20 mouse cellular contexts compared by ENCODE assay signal in genomic region chr7:133005772-133006171, GRCm38 (mm10).
A peak's percentile ranks its signal among the peaks of the same experiment; 100 is the strongest.
DNase-seq lines count a peak whose midpoint lies in the region; ATAC-seq and TF ChIP-seq lines count a peak whose summit lies in the region.
"Had no signal": no experiment of that assay in that cellular context is flagged by ENCODE, and none has a peak within 500 bp of the region (broad histone marks: within the 10 kb centered on the region; RNA-seq: fewer than 3 reads in every experiment).

No protein-coding gene starts in this region.

- no peak overlapping the region for H3K27ac ChIP-seq in heart, embryonic 13.5 days (replicated peaks)
- H3K27ac ChIP-seq in heart, embryonic 10.5 days = no peak overlapping the region
- peak overlapping the region; percentile 87 for H3K27ac ChIP-seq in ES-Bruce4 (ENCODE audit: insufficient read depth, low read length)
- peak overlapping the region; percentile 39; the same call in 1 of the 2 replicates for H3K27ac ChIP-seq in embryonic facial prominence, embryonic 13.5 days
- no peak overlapping the region for H3K27ac ChIP-seq in midbrain, embryonic 14.5 days (replicated peaks; ENCODE audit: low read depth, low read length)
- H3K27ac ChIP-seq: hindbrain, postnatal 0 days; limb, embryonic 12.5 days; liver, embryonic 13.5 days; lung, embryonic 15.5 days; macrophage had no signal

- DNase-seq in adrenal gland, adult (ENCODE audit: inconsistent age in 2 of 2, low spot score in 1 of 2) = peak; percentile 62 to 81
- DNase-seq in adrenal gland, adult 18-20 months (ENCODE audit: low spot score in 2 of 2) = no peak
- no peak for DNase-seq in heart, embryonic 10.5 days (ENCODE audit: low spot score)
- no peak for DNase-seq in midbrain, embryonic 14.5 days
- DNase-seq in cerebellum, adult 9-10 months = no peak
- DNase-seq: cerebellum, adult 9-11 months; heart, postnatal 14 days; kidney, adult 2 months; kidney, postnatal 14 days; liver, embryonic 13.5 days; thymus, postnatal 4 days had no signal

- no peak for TF ChIP-seq POLR2A in ES-Bruce4 (IDR thresholded peaks at IDR 0.05; ENCODE audit: insufficient read depth, low read length)

- 70% methylated on average over 7 of the region's 7 CpGs for WGBS in heart, embryonic 13.5 days
- WGBS in heart, embryonic 10.5 days = 76% methylated on average over 7 of the region's 7 CpGs
- WGBS in embryonic facial prominence, embryonic 13.5 days = 70% methylated on average over 7 of the region's 7 CpGs
- 86% methylated on average over 7 of the region's 7 CpGs for WGBS in midbrain, embryonic 14.5 days

- TF ChIP-seq EP300 in ES-Bruce4 (IDR thresholded peaks at IDR 0.05; ENCODE audit: insufficient read depth, low read depth, low read length) = peak; percentile 93

- H3K4me3 ChIP-seq in heart, embryonic 13.5 days = no peak overlapping the region
- H3K4me3 ChIP-seq in heart, embryonic 10.5 days = no peak overlapping the region
- no peak overlapping the region for H3K4me3 ChIP-seq in ES-Bruce4 (ENCODE audit: low read depth, low read length)
- H3K4me3 ChIP-seq in embryonic facial prominence, embryonic 13.5 days = no peak overlapping the region
- H3K4me3 ChIP-seq in midbrain, embryonic 14.5 days (replicated peaks; ENCODE audit: low read depth, low read length) = no peak overlapping the region
- H3K4me3 ChIP-seq: limb, embryonic 12.5 days; liver, embryonic 13.5 days; lung, embryonic 15.5 days had no signal

- no peaks in the 10 kb centered on the region for H3K27me3 ChIP-seq in heart, embryonic 13.5 days (replicated peaks)
- no peaks in the 10 kb centered on the region for H3K27me3 ChIP-seq in heart, embryonic 10.5 days (ENCODE audit: insufficient read depth, poor library complexity, severe bottlenecking)
- H3K27me3 ChIP-seq in ES-Bruce4 (ENCODE audit: control insufficient read depth, insufficient read depth, low read length, poor library complexity, severe bottlenecking) = no peaks in the 10 kb centered on the region
- no peaks in the 10 kb centered on the region for H3K27me3 ChIP-seq in embryonic facial prominence, embryonic 13.5 days
- no peaks in the 10 kb centered on the region for H3K27me3 ChIP-seq in midbrain, embryonic 14.5 days (ENCODE audit: control insufficient read depth, insufficient read depth, low read length)
- H3K27me3 ChIP-seq: limb, embryonic 12.5 days; liver, embryonic 13.5 days; lung, embryonic 15.5 days had no signal

- no peak for ATAC-seq in heart, embryonic 13.5 days (ENCODE audit: extremely low read depth, insufficient number of reproducible peaks, low FRiP score, low TSS enrichment)
- ATAC-seq in embryonic facial prominence, embryonic 13.5 days (ENCODE audit: insufficient number of reproducible peaks, insufficient read depth, low FRiP score, low TSS enrichment, low read depth) = no peak
- no peak for ATAC-seq in midbrain, embryonic 14.5 days (ENCODE audit: low FRiP score, low TSS enrichment)
- ATAC-seq: forebrain, embryonic 16.5 days; hindbrain, postnatal 0 days had no signal

- no peak overlapping the region for H3K4me2 ChIP-seq in heart, embryonic 13.5 days
- H3K4me2 ChIP-seq in embryonic facial prominence, embryonic 13.5 days = no peak overlapping the region
- H3K4me2 ChIP-seq in midbrain, embryonic 14.5 days (ENCODE audit: low read length) = no peak overlapping the region
- H3K4me2 ChIP-seq: limb, embryonic 12.5 days; liver, embryonic 13.5 days; lung, embryonic 15.5 days; midbrain, embryonic 11.5 days had no signal

- H3K4me1 ChIP-seq in heart, embryonic 13.5 days = peaks cover 72% of the 10 kb centered on the region
- peaks cover 55% of the 10 kb centered on the region for H3K4me1 ChIP-seq in heart, embryonic 10.5 days
- H3K4me1 ChIP-seq in ES-Bruce4 (ENCODE audit: control insufficient read depth, insufficient read depth, low read length) = peaks cover 7% of the 10 kb centered on the region
- H3K4me1 ChIP-seq in embryonic facial prominence, embryonic 13.5 days = peaks cover 71% of the 10 kb centered on the region
- peaks cover 22% of the 10 kb centered on the region for H3K4me1 ChIP-seq in midbrain, embryonic 14.5 days (ENCODE audit: control insufficient read depth, insufficient read depth, low read length)

- no peaks in the 10 kb centered on the region for H3K9me3 ChIP-seq in heart, embryonic 13.5 days
- H3K9me3 ChIP-seq in heart, embryonic 10.5 days = no peaks in the 10 kb centered on the region
- no peaks in the 10 kb centered on the region for H3K9me3 ChIP-seq in ES-Bruce4 (replicated peaks; ENCODE audit: control insufficient read depth, insufficient read depth, low read length, poor library complexity, severe bottlenecking)
- H3K9me3 ChIP-seq in embryonic facial prominence, embryonic 13.5 days = no peaks in the 10 kb centered on the region
- no peaks in the 10 kb centered on the region for H3K9me3 ChIP-seq in midbrain, embryonic 14.5 days (ENCODE audit: control insufficient read depth, low read length)
- H3K9me3 ChIP-seq: limb, embryonic 12.5 days; liver, embryonic 13.5 days; lung, embryonic 15.5 days had no signal

- H3K36me3 ChIP-seq in heart, embryonic 13.5 days = peaks cover 22% of the 10 kb centered on the region
- peaks cover 34% of the 10 kb centered on the region for H3K36me3 ChIP-seq in heart, embryonic 10.5 days
- H3K36me3 ChIP-seq in ES-Bruce4 (ENCODE audit: control insufficient read depth, insufficient read depth, low read length, poor library complexity, severe bottlenecking) = peaks cover 29% of the 10 kb centered on the region
- H3K36me3 ChIP-seq in embryonic facial prominence, embryonic 13.5 days = peaks cover 13% of the 10 kb centered on the region; the same call in 1 of the 2 replicates
- H3K36me3 ChIP-seq in midbrain, embryonic 14.5 days (ENCODE audit: control insufficient read depth, insufficient read depth, low read length) = no peaks in the 10 kb centered on the region

- 0 out of 2 replicates have a peak overlapping the region, but pooled peaks have one; percentile 10 for H3K9ac ChIP-seq in heart, embryonic 13.5 days
- H3K9ac ChIP-seq in ES-Bruce4 (ENCODE audit: low read depth, poor library complexity, severe bottlenecking) = peak overlapping the region; percentile 36
- no peak overlapping the region for H3K9ac ChIP-seq in embryonic facial prominence, embryonic 13.5 days
- no peak overlapping the region for H3K9ac ChIP-seq in midbrain, embryonic 14.5 days (replicated peaks; ENCODE audit: low read length)
- H3K9ac ChIP-seq: limb, embryonic 12.5 days; liver, embryonic 13.5 days; lung, embryonic 15.5 days had no signal

- no peak for TF ChIP-seq CTCF in ES-Bruce4 (IDR thresholded peaks at IDR 0.05; ENCODE audit: low read depth, low read length)

Comparison
In these comparisons a context has a peak if more than half of its experiments do, and no peak if none do; other contexts are left out.
1. DNase-seq: peak in adrenal gland, adult (2 of 2); none in adrenal gland, adult 18-20 months (0 of 2), heart, embryonic 10.5 days (single experiment), midbrain, embryonic 14.5 days (single experiment) and cerebellum, adult 9-10 months (single experiment).
2. H3K27ac ChIP-seq: peak in ES-Bruce4 (single experiment) and embryonic facial prominence, embryonic 13.5 days (single experiment); none in heart, embryonic 13.5 days (single experiment), heart, embryonic 10.5 days (single experiment) and midbrain, embryonic 14.5 days (single experiment).
3. H3K9ac ChIP-seq: peak in heart, embryonic 13.5 days (single experiment) and ES-Bruce4 (single experiment); none in embryonic facial prominence, embryonic 13.5 days (single experiment) and midbrain, embryonic 14.5 days (single experiment).